Mouse (Mus musculus) layer of hippocampus, postnatal 25 days (tissue): Measurements from ENCODE around the gene Rasgef1b. TPM values are rescaled to one million over a fixed set of nuclear protein-coding genes. Genes with fewer than 3 reads are reported as not detected.

ENCODE experiments used
- DNase-seq, 2 experiments: peaks; one replicate each; pipeline ENCODE4 v3.0.0; 2022; ENCODE audit warnings: mixed read lengths in 2 of 2, low spot score in 1 of 2; ENCODE audit errors: extremely low spot score in 1 of 2
- total RNA-seq, 2 experiments: library from RNA; stranded (reverse); gene quantifications; 2 replicates each; pipeline ENCODE4 v1.2.3; 2021

The Rasgef1b gene
- total RNA-seq, 2 experiments from 2014 or later = 15.9 to 17.6 TPM

GRCm38 (mm10) chr5:99386246-99386845 is 342.5 kb downstream of the Rasgef1b start:
- no peak for DNase-seq

GRCm38 (mm10) chr5:99385737-99386136 is 343.1 kb downstream of the Rasgef1b start:
- no peak for DNase-seq

- DNase-seq = no peak
These were observed 343.8 kb downstream of the Rasgef1b start for GRCm38 (mm10) chr5:99385090-99385489.

GRCm38 (mm10) chr5:99383783-99384281 is 345.0 kb downstream of the Rasgef1b start:
- no peak for DNase-seq

- no peak for DNase-seq
These were observed 346.1 kb downstream of the Rasgef1b start for GRCm38 (mm10) chr5:99382786-99383185.

GRCm38 (mm10) chr5:99381639-99382038 is 347.2 kb downstream of the Rasgef1b start:
- DNase-seq = no peak

- no peak for DNase-seq
These were observed 348.0 kb downstream of the Rasgef1b start for GRCm38 (mm10) chr5:99380882-99381281.

GRCm38 (mm10) chr5:99380166-99380565 is 348.7 kb downstream of the Rasgef1b start:
- no peak for DNase-seq

GRCm38 (mm10) chr5:99378437-99379226 is 350.2 kb downstream of the Rasgef1b start:
- no peak for DNase-seq

- no peak for DNase-seq
These were observed 353.1 kb downstream of the Rasgef1b start for GRCm38 (mm10) chr5:99375725-99376124.

- DNase-seq = no peak
These were observed 354.4 kb downstream of the Rasgef1b start for GRCm38 (mm10) chr5:99374460-99374859.

GRCm38 (mm10) chr5:99373570-99374151 is 355.2 kb downstream of the Rasgef1b start:
- no peak for DNase-seq

GRCm38 (mm10) chr5:99370636-99371035 is 358.2 kb downstream of the Rasgef1b start:
- DNase-seq = no peak

GRCm38 (mm10) chr5:99369256-99369655 is 359.6 kb downstream of the Rasgef1b start:
- DNase-seq = no peak

- DNase-seq = no peak
These were observed 360.2 kb downstream of the Rasgef1b start for GRCm38 (mm10) chr5:99368615-99369014.

GRCm38 (mm10) chr5:99360531-99360930 is 368.3 kb downstream of the Rasgef1b start:
- DNase-seq = no peak

GRCm38 (mm10) chr5:99359251-99359650 is 369.6 kb downstream of the Rasgef1b start:
- no peak for DNase-seq

GRCm38 (mm10) chr5:99354640-99355132 is 374.2 kb downstream of the Rasgef1b start:
- no peak for DNase-seq

- no peak for DNase-seq
These were observed 378.8 kb downstream of the Rasgef1b start for GRCm38 (mm10) chr5:99350030-99350429.

- peak in 1 of 2 experiments; percentile 37 for DNase-seq
These were observed 380.5 kb downstream of the Rasgef1b start for GRCm38 (mm10) chr5:99348257-99348849.

- no peak for DNase-seq
These were observed 386.3 kb downstream of the Rasgef1b start for GRCm38 (mm10) chr5:99342527-99342926.
